Mouse (Mus musculus) adrenal gland, postnatal 36 days (tissue): ENCODE results near the gene Rin3. TPM values are rescaled to one million over a fixed set of nuclear protein-coding genes. Genes with fewer than 3 reads are reported as not detected.
A peak's percentile ranks its signal among the peaks of the same experiment; 100 is the strongest.

ENCODE experiments used
- DNase-seq, 2 experiments: peaks; one replicate each; pipeline ENCODE4 v3.0.0; 2021; ENCODE audit warnings: mixed read lengths in 1 of 2
- total RNA-seq, 2 experiments: library from RNA; stranded (reverse); gene quantifications; 2 replicates each; pipeline ENCODE4 v1.2.3; 2021

Rin3 gene
- total RNA-seq, 2 experiments from 2014 or later: 8.6 to 15.8 TPM

DNA sequence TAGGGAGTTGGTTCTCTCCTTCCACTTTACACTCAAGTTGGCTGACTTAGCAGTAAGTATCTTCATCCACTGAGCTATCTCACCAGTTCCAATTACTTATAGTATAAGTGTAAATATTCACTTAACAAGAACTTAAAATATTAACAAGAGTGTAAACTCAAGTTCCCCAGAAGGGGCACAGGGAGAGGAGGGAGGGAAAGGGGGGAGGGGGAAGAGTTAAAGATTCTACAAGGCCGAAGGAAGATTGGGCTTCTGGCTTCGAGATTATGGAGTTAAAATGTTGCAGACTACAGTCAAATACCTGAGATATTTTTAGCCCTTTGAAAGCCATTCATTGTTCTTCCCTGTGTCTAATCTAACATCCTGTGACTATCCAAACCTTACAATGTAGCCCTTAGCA is 141.6 kb downstream of the Rin3 start:
- no peak for DNase-seq

DNA sequence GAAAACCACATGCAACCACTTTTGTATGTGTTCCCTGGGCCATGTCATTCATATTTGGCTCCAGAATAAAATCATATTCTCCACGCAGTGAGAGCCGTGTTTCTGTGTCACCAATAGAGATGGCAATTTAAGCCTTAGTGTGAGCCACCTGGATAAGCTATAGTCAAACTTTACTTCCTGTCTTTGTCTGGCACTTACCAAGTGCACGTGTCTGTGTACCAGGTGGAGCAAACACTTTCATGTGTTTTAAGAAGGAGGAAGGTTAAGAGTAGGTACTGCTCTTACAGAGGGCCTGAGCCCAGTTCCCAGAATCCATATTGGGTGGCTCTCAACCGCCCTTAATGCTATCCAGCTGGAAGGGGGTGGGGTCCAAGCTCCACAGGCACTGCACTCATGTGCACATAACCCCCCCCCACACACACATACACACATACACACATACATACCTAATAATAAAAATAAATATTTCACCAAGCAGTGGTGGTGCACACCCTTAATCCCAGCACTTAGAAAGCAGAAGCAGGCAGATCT is 142.3 kb downstream of the Rin3 start:
- no peak for DNase-seq

DNA sequence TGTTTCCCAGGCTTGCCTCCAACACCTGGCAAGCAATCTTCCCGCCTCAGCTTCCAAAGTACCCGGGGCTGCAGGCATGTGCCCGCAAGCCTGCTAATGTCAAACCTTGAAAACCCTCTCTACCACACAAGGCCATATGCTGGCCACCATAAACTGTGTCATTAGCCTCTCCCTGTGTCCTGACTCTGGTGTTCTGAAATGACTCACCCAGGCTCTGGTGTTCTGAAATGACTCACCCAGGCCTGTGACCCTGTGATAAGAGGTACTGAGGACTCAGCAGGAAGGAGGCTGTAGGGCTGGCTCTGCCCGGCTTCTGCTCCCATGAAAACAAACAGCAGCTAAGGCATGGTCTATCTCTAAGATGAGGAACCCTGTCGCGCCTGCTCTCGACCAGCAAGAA is 143.4 kb downstream of the Rin3 start:
- DNase-seq: peak; percentile 64 to 66

DNA sequence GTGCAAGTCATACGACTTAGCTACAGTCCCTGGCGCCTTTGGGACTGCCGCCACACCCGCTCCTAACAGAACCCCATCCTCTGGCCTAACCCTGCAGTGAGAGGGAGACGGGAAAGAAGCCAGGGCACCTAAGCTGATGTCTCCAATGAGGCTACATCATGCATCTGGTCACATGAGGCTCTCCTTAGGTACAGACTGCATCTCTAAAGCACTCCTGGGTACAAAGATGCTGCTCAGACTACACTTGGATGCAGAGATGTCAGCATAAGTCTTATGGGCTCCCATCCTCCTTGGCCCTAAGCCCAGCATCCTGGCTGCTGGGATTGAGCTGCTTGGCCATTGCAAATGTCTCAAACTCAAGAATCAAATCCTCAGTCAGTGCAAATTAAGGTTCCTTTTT is 146.8 kb downstream of the Rin3 start:
- no peak for DNase-seq

DNA sequence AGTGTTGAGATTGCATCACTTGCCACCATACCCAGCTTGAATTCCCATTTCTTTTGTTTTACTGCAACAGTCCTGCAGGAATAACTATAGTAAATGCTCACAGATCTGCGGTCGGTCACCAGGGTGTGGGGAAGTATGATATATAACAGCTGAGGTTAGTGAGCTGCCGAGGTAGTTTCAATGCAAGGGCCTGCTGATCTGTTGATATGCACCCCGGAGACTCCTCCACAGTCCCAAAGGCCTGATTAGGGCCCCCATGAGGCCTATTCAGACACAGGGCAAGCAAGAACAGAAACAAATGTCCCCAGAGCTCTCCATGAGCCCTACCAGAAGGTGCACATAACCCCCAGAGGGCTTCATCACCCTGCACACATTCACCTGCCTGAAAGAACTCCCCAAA is 147.4 kb downstream of the Rin3 start:
- DNase-seq: no peak

- peak; percentile 65 to 73 for DNase-seq
Observed at GRCm38 (mm10) chr12:102432238-102432637, 149.4 kb downstream of the Rin3 start.

DNA sequence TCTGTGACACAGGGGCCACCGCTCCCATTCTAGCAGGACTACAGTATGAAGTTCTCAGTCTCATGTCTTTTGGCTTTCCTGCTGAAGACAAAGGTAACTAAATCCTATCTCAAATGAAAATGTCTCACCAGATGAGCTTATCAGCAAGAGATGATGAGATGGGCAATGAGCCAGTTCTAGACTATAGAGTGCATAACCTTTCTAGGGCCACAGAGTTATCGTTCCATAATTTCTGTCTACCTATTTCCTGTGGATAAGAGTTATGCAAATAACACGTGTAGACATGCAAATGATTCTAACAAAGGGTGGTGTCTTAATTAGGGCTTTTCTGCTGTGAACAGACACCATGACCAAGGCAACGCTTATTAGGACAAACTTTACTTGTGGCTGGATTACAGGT is 151.3 kb downstream of the Rin3 start:
- DNase-seq: no peak

DNA sequence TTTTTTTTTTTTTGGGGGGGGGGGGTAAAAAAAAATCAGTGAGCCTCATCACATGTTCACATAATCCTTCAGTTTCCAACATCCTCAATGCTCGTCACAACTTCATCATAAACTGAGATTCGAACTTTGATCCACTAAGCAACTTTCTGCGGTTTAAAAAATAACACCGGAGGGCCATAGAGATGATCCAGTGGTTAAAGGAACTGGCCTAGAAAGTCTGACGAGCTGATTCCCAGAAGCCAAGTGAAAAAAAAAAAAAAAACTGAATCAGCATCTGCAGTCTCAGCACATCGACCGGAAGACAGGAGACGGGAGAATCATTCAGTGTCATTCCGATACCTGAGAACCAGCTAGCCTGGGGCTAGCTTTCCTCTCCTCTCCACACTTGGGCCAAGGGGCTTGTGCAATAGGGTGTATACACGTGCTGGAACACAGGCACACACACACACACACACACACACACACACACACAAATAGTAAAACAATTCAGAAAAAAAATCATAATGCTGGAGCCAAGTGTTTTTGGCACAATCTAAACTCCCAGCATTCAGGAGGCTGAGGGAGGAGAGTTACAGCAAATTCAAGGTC is 154.2 kb downstream of the Rin3 start:
- DNase-seq: no peak

- DNase-seq: no peak
Observed at GRCm38 (mm10) chr12:102437952-102438351, 155.1 kb downstream of the Rin3 start.

- no peak for DNase-seq
Observed at GRCm38 (mm10) chr12:102438983-102439631, 156.3 kb downstream of the Rin3 start.

DNA sequence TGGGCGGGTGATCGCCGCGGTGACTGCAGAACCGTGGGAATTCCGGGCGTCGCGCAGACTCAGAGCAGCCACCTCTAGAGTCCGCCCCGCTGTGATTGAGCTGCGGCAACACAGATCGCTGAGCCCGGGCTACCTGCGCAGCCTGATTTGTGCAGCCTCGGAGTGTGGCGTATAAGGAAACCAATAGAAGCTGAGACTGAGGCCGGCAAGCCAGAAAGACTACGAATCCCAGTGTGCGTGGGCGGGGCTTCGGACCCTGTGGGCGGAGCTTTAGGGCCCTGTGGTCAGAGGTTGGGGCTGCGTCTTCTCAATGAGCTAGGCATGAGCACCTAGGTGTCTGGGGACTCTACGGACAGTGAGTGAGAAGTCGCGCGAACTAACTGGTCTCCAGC is 156.8 kb downstream of the Rin3 start, which contains the start of gene Lgmn:
Lgmn (minus strand) TSS at position 182 of the 392 bp plus-strand sequence.
- peak; percentile 99 for DNase-seq

Other genes with a start within 250 kb of the Rin3 start
- under 1 TPM; 0.40 to 0.46 TPM for gene Slc24a4, start 154.3 kb upstream of the Rin3 start, total RNA-seq
- 100 to 1,000 TPM in 1 of 2 experiments, 10 to 100 TPM in 1; 92.0 to 125 TPM for gene Lgmn, start 156.8 kb downstream of the Rin3 start, total RNA-seq
- gene Golga5, start 186.1 kb downstream of the Rin3 start, total RNA-seq: 10 to 100 TPM; 40.3 to 42.2 TPM